Mouse (Mus musculus) liver, embryonic 14.5 days (tissue): ENCODE measurements at regions not wholly inside any gene's neighbourhood (a gene's known extent, or its start where the extent isn't known, plus 50 kb on each side); places are given as distances from the start of the nearest gene placed in this dataset.

Experiments used
- CTCF ChIP-seq: IDR thresholded peaks from 2 replicates; pipeline ENCODE4 v1.5.1; 2016; ENCODE audit warnings: antibody characterized with exemption, low read depth, control low read depth
- EP300 ChIP-seq: IDR thresholded peaks from 2 replicates; pipeline ENCODE4 v1.6.1; 2016; ENCODE audit warnings: antibody characterized with exemption, low read depth

DNA sequence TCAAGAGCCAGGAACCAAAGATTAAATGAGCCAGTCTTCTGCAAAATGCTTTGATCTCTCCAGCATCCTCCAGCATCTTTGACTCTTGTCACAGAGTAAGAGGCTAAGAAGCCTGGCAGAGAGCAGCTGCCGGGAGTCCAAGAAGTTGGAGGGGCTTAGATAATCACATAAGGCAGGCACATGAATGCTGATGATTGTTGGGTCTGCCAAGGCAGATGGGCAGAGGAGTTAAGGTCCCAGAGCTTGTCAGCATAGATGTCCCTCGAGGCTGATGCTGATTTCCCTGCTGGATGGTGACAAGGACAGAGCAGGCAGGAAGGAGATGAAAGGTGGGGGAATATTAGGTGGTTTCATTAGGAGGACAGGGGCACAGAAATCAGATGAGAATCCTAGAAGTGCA is 183.4 kb downstream of the Diras2 start:
- no peak for TF ChIP-seq CTCF
- TF ChIP-seq EP300 = no peak
